Mouse (Mus musculus): ENCODE results near the gene Olfr95. TPM values are rescaled to one million over a fixed set of nuclear protein-coding genes. Genes with fewer than 3 reads are reported as not detected.
"Not testable (repeated sequence)": the region's sequence is repeated elsewhere in the genome, so short reads cannot be mapped to it uniquely, and the experiment has no call there.

The Olfr95 gene
- polyA plus RNA-seq (2012; rRNA removed), result not detected in 2 replicates

DNA sequence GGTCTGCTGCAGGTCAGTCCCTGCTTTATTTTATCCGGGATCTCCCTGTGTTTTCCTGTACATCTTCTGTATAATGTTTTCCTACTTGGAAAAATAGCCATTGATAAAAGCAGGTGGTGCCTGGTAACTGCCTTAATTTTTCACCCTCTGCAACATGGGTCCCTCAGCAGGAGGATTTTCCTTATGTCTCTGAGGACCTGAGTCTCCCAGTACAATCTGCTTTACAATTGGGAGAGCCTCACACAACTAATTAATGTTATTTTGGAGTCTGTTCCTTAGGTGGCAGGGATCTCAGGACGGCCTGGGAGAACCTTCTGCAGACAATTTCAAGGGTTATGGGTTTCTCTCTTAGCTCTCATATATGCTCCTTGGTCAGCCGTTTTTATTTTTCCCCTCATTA is at the start of gene Olfr95:
Gene Olfr95, minus strand, starts transcription at position 101 of the 400 bp plus-strand sequence.
- no peak for DNase-seq (ENCODE audit: low spot score)

DNA sequence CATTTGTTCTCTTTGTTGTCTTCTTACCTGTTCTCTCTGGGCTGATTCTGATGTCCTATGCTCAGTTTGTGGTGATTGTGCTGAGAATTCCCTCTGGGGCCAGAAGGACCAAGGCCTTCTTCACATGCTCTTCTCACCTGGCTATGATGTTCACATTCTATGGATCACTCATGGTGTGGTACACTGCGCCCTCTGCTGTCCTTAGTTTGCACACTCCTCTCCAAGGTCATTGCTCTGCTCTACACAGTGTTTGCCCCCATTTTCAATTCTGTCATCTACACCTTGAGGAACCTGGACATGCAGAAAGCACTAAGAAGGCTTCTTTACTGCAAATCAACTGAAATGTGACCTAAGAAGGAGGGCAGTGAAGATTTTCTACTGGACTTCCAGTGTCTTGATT is 37.6 kb upstream of the Olfr95 start:
- DNase-seq (ENCODE audit: low spot score), result no peak

DNA sequence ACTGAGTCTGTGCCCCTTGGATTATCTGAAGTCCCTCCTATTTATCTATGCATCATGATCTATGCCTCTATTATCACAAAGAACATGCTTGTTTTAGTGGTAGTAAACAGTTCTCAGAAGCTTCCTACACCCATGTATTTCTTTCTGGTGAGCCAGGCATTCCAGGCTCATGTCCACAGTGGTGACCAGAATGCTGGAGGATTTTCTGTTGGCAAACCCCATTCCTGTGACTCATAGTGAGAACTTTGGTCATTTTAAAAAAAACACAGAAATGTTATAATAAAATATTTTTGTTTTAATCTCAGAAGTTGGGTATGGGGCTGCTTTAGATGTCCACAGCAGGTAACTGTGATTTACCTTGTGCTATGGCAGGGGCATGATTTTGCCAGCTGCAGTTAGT is 36.5 kb upstream of the Olfr95 start:
- DNase-seq (ENCODE audit: low spot score), result no peak

DNA sequence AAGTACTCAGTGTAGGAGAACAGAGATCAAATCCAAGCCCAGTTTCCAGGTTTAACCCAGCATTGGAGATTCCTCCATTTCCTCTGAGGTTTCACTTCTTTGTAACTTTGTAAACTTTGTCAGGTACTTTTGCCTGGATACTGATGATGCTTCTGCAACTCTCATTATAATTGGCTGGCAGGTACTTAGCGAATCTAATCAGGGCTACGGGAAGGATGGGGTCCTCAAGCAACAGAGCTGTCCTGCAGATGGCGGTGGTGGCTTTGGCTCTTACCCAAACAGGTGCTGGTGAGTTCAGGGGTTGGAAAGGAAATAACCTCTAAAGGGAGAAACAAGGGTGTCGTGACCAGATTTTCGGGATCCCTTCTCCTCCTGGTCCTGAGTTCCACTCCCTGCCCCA is 33.8 kb upstream of the Olfr95 start:
- DNase-seq (ENCODE audit: low spot score), result no peak

DNA sequence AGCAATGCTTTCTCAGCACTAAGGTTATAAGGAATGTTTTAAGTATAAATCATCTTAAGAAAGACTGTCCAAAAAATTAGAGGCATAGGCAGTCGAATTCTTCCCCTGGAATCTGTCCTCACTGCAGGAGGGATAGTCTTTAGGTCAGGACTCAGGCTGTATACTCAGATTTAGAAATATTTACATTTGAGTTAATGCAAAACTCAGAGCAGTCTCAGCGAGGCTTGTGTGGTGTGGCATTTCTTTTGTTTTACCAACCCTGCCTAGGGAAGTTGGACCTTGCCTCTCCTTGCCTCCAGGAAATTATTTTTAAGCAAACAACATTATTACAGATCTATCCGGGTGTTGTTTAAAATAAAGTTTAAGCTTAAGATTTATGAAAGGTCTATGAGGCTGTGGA is 29.3 kb upstream of the Olfr95 start:
- no peak for DNase-seq (ENCODE audit: low spot score)

DNA sequence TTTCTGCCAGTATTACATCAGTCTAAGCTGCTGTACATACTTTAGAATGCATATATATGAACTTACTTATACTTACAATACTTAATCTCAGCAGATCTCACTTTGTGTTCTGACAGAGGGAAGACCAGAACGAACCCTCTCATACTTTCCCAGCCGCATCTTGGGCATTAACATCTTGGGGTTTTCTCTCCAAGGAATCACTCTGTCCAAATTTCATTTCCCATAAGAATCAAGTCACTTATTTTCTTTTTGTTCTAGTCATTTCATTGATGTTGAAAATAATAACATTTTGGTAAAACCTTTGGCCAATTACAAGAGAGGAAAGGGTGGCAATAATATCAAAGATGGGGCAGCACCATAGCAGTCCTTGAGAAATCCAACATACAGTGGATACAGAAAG is 24.3 kb upstream of the Olfr95 start, which contains the start of gene Olfr97:
Gene Olfr97, minus strand, starts transcription at position 101 of the 400 bp plus-strand sequence.
- not testable (repeated sequence) for DNase-seq (ENCODE audit: low spot score)

DNA sequence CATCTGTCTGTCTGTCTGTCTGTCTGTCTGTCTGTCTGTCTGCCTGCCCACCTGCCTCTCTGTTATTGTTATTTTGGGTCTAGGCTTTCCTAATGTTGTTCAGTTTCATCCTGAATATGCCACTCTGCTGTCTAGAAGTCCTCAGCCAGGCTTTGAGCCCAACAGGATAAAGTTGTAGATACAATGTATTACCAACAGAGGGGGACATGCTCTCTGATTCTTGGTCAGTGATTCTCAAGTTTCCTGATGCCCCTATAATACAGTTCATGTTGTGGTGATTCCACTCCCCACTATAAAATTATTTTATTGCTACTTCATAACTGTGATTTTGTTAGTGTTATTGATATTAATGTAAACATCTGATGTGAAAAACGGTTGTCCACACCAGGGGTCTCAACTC is 9.0 kb upstream of the Olfr95 start:
- DNase-seq (ENCODE audit: low spot score), result no peak

DNA sequence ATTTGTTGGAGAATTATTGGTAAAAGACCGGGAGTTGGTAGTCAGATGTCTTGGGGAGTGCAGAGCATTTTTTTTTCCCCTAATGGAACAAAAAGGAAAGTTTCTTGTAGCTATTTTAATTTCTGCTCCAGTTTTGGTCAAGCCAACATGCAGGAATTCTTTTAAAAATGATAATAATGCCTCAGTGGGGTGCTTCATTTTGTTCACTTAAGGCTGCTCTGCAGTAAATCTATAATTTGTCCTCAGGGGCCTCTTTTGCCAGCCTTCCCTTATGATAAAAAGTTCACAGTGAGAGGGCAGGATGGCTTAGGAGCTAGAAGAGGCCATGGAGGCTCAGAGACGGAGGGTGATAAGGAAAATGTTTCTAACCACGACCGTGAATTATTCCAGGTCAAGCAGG is 6.9 kb upstream of the Olfr95 start, which contains the start of gene Olfr96:
Gene Olfr96, plus strand, starts transcription at position 301 of the 400 bp plus-strand sequence.
- DNase-seq (ENCODE audit: low spot score), result no peak

DNA sequence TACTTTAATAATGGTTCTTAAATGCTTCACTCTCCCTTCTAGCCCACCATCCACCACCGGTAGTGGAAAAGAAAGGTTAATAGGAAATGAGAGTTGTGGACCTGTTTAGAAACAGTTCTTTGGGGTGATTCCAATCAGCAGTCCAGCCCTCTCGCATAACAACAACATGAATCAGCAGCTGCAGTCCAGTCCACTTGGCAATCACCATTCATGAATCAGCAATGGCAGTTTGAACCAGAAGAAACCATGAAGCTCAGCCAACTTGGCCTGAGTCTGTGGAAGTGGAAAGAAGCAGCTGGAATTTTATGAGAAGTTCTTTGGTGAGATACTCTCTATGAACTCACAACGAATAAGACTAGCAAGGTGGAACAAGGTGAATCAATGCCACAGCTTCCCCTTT is 5.6 kb upstream of the Olfr95 start:
- no peak for DNase-seq (ENCODE audit: low spot score)

DNA sequence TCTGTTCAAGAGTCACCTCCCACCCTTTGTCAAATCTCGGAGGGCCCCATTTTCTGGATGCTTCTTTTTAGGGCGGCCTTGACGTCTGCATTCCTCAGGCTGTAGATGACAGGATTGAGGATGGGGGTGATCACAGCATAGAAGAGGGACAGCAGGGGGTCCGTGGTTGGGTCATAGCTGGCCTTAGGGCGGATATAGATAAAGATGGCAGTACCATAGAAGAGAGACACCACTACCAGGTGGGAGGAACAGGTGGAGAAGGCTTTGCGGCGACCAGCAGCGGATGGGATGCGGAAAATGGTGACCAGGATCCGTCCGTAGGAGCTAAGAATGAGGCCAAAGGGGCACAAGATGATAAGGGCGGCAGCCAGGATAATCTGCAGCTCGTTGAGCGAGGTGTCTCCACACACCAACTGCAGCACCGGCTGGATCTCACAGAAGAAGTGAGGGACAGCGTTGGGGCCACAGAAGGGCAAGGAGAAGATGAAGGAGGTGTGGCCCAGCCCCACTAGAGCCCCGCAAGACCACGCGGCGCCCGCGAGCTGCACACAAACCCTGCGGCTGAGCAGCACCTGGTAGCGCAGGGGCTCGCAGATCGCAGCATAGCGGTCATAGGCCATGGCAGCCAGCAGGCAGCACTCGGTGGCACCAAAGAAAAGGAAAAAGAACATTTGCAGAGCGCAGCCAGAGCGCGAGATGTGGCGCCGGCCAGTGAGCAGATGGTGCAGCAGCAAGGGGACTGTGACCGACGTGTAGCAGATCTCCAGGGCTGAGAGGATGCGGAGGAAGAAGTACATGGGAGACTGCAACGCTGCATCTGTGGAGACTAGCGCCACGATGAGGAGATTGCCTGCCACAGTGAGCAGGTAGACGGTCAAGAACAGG is 1.8 kb downstream of the Olfr95 start:
- no peak for DNase-seq (ENCODE audit: low spot score)

DNA sequence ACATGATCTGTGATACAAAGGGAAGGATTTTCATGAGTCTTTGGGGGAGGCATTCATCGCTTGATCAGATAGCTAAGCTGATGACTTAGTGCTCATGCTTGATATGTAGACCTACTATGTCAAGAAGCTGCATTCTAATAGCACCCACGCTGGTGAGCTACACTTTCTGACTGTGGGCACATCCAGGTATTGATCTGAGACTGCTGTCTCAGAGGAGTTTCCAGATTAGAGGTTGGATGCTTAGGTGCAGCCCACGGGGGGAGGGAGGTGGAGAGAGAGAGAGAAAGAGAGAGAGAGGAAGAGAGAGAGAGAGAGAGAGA is 9.0 kb downstream of the Olfr95 start:
- DNase-seq (ENCODE audit: low spot score), result no peak

DNA sequence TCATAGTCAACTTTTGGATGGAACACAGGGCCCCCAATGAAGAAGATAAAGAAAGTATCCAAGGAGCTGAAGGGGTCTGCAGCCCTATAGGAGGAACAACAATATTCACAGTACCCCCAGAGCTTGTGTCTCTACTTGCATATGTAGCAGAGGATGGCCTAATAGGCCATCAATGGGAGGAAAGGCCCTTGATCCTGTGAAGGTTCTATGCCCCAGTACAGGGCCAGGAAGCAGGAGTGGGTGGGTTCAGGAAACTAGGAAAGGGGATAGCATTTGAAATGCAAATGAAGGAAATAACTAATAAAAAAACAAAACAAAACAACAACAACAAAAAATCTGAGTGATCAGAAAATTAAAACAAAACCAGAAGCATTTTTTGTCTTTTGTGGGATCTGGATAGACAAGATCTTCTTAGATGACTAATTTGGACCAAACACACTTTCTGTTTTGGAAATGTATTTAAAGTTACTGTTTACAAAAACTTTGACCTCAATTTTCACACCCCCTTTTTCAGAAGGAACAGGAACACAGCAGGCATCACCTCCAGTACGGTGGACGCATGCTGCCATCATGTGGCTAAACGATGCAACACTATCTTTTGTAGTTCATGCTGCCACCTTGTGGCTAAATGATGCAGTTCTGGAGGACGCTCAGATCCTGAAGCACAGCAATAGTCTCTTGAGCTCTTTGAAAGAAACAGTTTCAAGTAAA is 9.6 kb downstream of the Olfr95 start:
- peak; percentile 45 for DNase-seq (ENCODE audit: low spot score)

DNA sequence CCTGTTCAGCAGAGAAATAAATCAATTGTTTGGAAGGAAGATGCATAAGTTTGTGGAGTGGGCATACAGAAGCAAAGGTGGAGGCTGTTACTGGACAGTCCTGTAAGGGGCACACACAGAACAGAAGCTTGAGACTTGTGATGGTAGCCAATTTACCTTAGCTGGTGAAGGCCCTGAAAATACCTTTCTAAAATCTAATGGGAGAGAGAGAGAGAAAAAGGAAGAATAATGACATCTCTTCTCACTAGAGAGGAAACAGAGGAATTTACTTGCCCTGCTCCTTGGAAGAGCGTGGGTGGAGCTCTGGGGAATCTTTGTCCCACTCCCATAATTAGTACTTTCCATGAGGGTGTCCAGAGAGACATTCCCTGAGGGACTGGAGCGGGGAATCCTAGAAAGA is 12.0 kb downstream of the Olfr95 start, which contains the start of gene Olfr94:
Gene Olfr94, minus strand, starts transcription at position 101 of the 400 bp plus-strand sequence.
- DNase-seq (ENCODE audit: low spot score), result no peak

DNA sequence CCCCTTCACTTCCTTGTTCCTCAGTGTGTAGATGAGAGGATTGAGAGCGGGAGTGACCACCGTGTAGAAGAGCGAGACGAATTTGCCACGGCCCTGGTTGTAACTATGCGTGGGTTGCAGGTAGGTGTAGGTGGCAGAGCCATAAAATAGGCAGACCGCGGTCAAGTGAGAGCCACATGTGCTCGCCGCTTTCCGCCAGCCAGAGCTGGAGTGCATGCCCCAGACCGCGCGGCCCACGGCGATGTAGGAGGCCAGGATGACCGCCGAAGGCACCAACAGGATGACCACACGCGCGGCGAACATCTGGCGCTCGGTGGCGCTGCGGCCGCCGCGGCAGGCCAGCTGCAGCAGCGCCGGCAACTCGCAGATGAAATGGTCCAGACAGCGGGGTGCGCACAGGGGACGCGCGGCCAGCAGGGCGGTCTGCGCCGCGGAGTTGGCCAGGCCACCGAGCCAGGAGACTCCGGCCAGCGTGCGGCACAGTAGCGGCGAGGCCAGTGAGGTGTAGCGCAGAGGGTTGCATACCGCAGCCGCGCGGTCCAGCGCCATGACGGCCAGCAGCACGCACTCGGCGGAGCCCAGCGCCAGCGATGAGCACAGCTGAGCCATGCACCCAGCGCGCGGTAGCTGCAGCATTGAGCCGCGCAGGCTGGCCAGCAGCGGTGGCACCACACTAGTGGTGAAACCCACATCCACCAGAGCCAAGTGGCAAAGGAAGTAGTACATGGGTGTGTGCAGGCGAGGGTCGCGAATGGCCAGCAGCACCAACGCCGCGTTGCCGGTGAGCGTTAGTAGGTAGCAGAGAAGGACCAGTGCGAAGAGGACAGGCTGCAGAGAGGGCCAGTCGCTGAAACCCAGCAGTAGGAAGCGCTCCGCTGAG is 15.8 kb downstream of the Olfr95 start:
- peak; percentile 29 for DNase-seq (ENCODE audit: low spot score)

DNA sequence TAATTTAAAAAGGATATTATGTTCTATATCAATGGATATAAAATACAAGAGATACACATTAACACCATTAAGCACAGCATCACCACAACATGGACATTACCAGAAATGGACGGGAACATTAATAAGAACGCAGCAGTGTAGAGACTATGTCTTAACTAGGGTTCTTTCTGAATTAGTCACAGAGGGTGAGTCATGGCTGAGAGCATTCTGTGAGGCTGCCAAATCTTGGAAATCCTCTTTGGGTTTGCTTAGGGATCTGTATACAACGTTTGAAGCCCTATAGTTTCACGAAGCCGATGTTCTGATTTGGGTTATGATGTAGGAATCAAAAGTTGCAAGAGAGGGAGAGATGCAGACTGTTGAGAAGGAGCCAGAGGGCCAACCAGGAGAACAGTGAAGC is 18.1 kb downstream of the Olfr95 start:
- no peak for DNase-seq (ENCODE audit: low spot score)

DNA sequence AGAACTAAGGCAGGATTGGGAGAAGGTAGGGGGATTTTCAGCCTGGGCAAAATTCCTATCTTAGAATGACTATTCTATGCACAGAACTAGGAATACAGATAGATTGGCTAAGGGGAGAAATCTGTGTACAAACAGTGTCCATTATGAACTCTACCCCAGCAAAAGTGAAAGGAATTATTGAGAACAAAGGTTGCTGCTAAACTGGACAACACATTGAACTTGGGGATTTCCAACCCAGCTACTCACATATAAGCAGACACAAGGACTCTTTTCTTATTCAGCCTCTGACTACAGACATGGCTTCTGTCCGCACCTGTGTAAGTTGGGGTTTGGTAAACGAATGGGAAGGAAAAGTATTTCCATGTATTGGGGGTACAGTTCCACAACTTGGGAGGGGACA is 19.3 kb downstream of the Olfr95 start, which contains the start of gene Ubd:
Gene Ubd, plus strand, starts transcription at position 237 of the 400 bp plus-strand sequence.
- no peak for DNase-seq (ENCODE audit: low spot score)

DNA sequence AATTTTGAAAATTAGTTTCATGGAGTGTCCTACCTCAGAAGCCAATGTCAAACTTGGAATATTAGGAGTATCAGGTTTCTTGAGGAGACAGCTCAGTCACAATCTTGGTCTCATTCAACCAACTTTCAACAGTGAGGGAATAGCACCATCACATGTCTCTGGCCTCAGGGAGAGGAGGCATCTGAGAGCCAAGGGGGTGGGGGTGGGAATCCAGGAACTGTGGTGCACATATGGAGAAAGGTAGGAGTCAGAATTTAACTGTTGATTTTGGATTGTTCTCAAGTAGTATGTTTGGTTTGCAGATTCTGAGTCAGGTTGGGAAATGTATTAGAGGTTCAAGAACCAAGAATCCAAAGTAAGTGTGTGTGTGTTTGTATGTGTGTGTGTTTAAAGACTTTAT is 19.9 kb downstream of the Olfr95 start:
- no peak for DNase-seq (ENCODE audit: low spot score)

DNA sequence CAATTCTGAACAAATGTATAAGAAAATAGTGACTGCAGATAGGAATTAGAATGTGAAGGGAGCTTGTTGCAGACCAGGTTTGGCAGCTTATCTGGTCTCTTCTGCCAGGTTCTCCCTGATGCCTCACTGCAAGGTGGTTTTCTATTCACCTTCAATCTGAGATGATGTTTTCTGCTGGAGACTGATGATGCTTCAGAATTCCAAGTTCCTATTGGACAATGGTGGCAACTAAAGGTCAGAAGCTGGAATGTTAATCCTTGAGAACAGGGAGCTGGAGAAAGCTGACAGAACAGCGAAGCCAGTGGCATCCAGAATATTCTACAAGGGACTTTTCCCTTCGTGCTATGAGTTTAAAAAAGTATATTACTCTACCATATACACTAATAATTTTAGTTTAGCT is 22.2 kb downstream of the Olfr95 start:
- no peak for DNase-seq (ENCODE audit: low spot score)

DNA sequence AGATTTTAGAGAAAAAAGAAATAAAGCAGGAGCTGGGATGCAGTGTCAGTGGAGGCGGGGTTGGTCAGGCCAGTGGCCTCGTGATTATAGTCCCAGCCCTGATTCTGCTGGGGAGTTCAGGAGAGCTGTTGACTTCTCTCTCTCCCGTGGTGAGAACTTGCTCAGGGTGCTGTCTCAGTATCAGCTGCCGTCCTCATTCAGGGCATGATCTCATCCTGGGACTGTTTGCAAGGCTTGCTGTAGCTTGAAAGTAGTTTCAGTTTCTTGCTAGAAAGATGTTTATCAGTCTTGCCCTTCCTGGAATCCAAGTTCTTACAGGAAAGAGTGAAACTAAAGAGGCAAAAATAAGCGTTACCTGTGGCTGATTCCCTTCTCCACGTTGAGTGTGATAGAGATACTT is 27.4 kb downstream of the Olfr95 start:
- no peak for DNase-seq (ENCODE audit: low spot score)

DNA sequence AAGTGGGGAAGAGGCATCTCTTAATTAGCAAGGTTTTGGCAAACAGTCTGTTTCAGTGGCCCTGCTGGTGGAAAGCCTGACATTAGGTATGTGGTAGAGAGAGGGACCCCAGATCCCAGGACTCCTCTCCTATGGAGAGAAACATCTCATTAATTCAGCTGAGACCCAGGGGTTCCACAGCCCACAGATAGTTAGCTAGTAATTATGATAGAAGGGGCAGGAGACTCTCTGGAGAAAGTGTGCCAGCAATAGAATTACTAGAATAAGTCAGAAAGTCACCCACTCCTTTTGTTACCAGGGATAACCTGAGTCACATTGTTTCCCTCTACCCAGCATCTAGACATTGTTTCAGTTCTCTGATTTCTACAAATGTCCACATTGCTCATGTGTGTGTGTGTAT is 51.5 kb downstream of the Olfr95 start, which contains the start of gene Olfr93:
Gene Olfr93, minus strand, starts transcription at position 101 of the 400 bp plus-strand sequence.
- DNase-seq (ENCODE audit: low spot score), result no peak
